Mouse (Mus musculus): ENCODE measurements at regions not wholly inside any gene's neighbourhood (a gene's known extent, or its start where the extent isn't known, plus 50 kb on each side); places are given as distances from the start of the nearest gene placed in this dataset.
"Not testable (repeated sequence)": the region's sequence is repeated elsewhere in the genome, so short reads cannot be mapped to it uniquely, and the experiment has no call there.

GRCm38 (mm10) chr15:93189266-93189855, 85.6 kb downstream of the Gxylt1 start:
- DNase-seq (ENCODE audit: low spot score), result no peak

- DNase-seq (ENCODE audit: low spot score), result no peak
Measured at GRCm38 (mm10) chr15:93176221-93176620, 98.8 kb downstream of the Gxylt1 start.

GRCm38 (mm10) chr15:93168784-93169183, 106.2 kb downstream of the Gxylt1 start:
- no peak for DNase-seq (ENCODE audit: low spot score)

GRCm38 (mm10) chr15:93167451-93167850, 107.5 kb downstream of the Gxylt1 start:
- DNase-seq (ENCODE audit: low spot score), result no peak

GRCm38 (mm10) chr15:93161924-93162910, 112.8 kb downstream of the Gxylt1 start:
- DNase-seq (ENCODE audit: low spot score), result peak; percentile 43

GRCm38 (mm10) chr15:93161329-93161728, 113.7 kb downstream of the Gxylt1 start:
- peak; percentile 38 for DNase-seq (ENCODE audit: low spot score)

GRCm38 (mm10) chr15:93155756-93156155, 119.2 kb downstream of the Gxylt1 start:
- DNase-seq (ENCODE audit: low spot score), result no peak

GRCm38 (mm10) chr15:93154022-93154421, 121.0 kb downstream of the Gxylt1 start:
- DNase-seq (ENCODE audit: low spot score), result peak; percentile 43

GRCm38 (mm10) chr15:93144899-93145298, 130.1 kb downstream of the Gxylt1 start:
- no peak for DNase-seq (ENCODE audit: low spot score)

GRCm38 (mm10) chr15:93144264-93144663, 130.7 kb downstream of the Gxylt1 start:
- DNase-seq (ENCODE audit: low spot score), result no peak

GRCm38 (mm10) chr15:93133379-93133778, 141.6 kb downstream of the Gxylt1 start:
- DNase-seq (ENCODE audit: low spot score), result no peak

GRCm38 (mm10) chr15:93131056-93131455, 143.9 kb downstream of the Gxylt1 start:
- DNase-seq (ENCODE audit: low spot score), result no peak

- DNase-seq (ENCODE audit: low spot score), result no peak
Measured at GRCm38 (mm10) chr15:93125261-93125660, 149.7 kb downstream of the Gxylt1 start.

- no peak for DNase-seq (ENCODE audit: low spot score)
Measured at GRCm38 (mm10) chr15:93121156-93121555, 153.8 kb downstream of the Gxylt1 start.

GRCm38 (mm10) chr15:93117806-93118205, 157.2 kb downstream of the Gxylt1 start:
- not testable (repeated sequence) for DNase-seq (ENCODE audit: low spot score)

GRCm38 (mm10) chr15:93115674-93116102, 159.3 kb downstream of the Gxylt1 start:
- DNase-seq (ENCODE audit: low spot score), result peak; percentile 59

GRCm38 (mm10) chr15:93104936-93105335, 170.0 kb downstream of the Gxylt1 start:
- DNase-seq (ENCODE audit: low spot score), result no peak

GRCm38 (mm10) chr15:93103426-93103825, 171.6 kb downstream of the Gxylt1 start:
- DNase-seq (ENCODE audit: low spot score), result no peak

- no peak for DNase-seq (ENCODE audit: low spot score)
Measured at GRCm38 (mm10) chr15:93101881-93102280, 173.1 kb downstream of the Gxylt1 start.

GRCm38 (mm10) chr15:93100837-93101236, 174.1 kb downstream of the Gxylt1 start:
- no peak for DNase-seq (ENCODE audit: low spot score)

GRCm38 (mm10) chr15:93099840-93100239, 175.1 kb downstream of the Gxylt1 start:
- no peak for DNase-seq (ENCODE audit: low spot score)

- no peak for DNase-seq (ENCODE audit: low spot score)
Measured at GRCm38 (mm10) chr15:93096335-93096734, 178.6 kb downstream of the Gxylt1 start.

GRCm38 (mm10) chr15:93095224-93095623, 179.8 kb downstream of the Gxylt1 start:
- DNase-seq (ENCODE audit: low spot score), result no peak

Data from embryo, embryonic 10.5 days (tissue).